Mouse (Mus musculus) neural tube, embryonic 14.5 days (tissue): ENCODE measurements around the gene Adamtsl3. TPM values are rescaled to one million over a fixed set of nuclear protein-coding genes. Genes with fewer than 3 reads are reported as not detected.

ENCODE experiments used
- ATAC-seq: fragments of 200-750 bp; cut with Nextera tagmentation; 2 replicates; pipeline ENCODE4 v1.8.0; 2017; ENCODE audit warnings: low read depth, mild to moderate bottlenecking, moderate TSS enrichment, moderate library complexity
- H3K27ac ChIP-seq: fragments of 300-500 bp; sonication (generic); 2 replicates; pipeline ENCODE4 v1.5.1; 2014; ENCODE audit warnings: low read depth, mild to moderate bottlenecking, control low read depth, low read length, moderate library complexity, mixed read lengths
- H3K27me3 ChIP-seq: fragments of 300-500 bp; sonication (generic); 2 replicates; pipeline ENCODE4 v1.6.1; 2014; ENCODE audit warnings: low read length; ENCODE audit not compliant: control insufficient read depth, insufficient read depth
- H3K36me3 ChIP-seq: fragments of 300-500 bp; sonication (generic); 2 replicates; pipeline ENCODE4 v1.6.1; 2014; ENCODE audit warnings: low read length, mixed read lengths; ENCODE audit not compliant: control insufficient read depth, insufficient read depth
- H3K4me1 ChIP-seq: fragments of 300-500 bp; sonication (generic); 2 replicates; pipeline ENCODE4 v1.6.1; 2014; ENCODE audit warnings: low read length; ENCODE audit not compliant: control insufficient read depth, insufficient read depth
- H3K4me2 ChIP-seq: fragments of 300-500 bp; sonication (generic); 2 replicates; pipeline ENCODE4 v1.6.1; 2014; ENCODE audit warnings: mild to moderate bottlenecking, low read depth, low read length, control low read depth
- H3K4me3 ChIP-seq: fragments of 300-500 bp; sonication (generic); 2 replicates; pipeline ENCODE4 v1.5.1; 2014; ENCODE audit warnings: low read depth, low read length, control low read depth, mixed read lengths
- H3K9ac ChIP-seq: fragments of 300-500 bp; sonication (generic); replicated peaks from 2 replicates; pipeline ENCODE4 v1.6.1; 2014; ENCODE audit warnings: low read depth, mild to moderate bottlenecking, control low read depth, low read length, mixed read lengths
- H3K9me3 ChIP-seq: fragments of 300-500 bp; sonication (generic); 2 replicates; pipeline ENCODE4 v1.6.1; 2016; ENCODE audit warnings: low read length; ENCODE audit not compliant: control insufficient read depth
- WGBS: fragments of 180-500 bp; shearing (Covaris S2); extraction: QIAGEN DNeasy Blood & Tissue Kit; methylation state at CpG from one replicate; pipeline ENCODE4 v1.1.7; 2014; 5-methylcytosine and 5-hydroxymethylcytosine counted together
- polyA plus RNA-seq: library from polyadenylated mRNA; unstranded; fragments of >200 nt; fragmentation: Nextera tagmentation; extraction: Ambion mirVana; gene quantifications from 2 replicates; pipeline ENCODE4 v1.2.1, GENCODE M21; 2014

Gene Adamtsl3
- polyA plus RNA-seq, 1 experiment from 2014 or later, result 1.4 TPM

- no peaks in the 10 kb centered on the region for H3K36me3 ChIP-seq
- WGBS, result 78% methylated on average over 1 of the region's 1 CpGs
- H3K4me2 ChIP-seq, result no peak overlapping the region
- H3K27ac ChIP-seq, result no peak overlapping the region
- no peaks in the 10 kb centered on the region for H3K9me3 ChIP-seq
- H3K27me3 ChIP-seq, result no peaks in the 10 kb centered on the region
- H3K4me1 ChIP-seq, result no peaks in the 10 kb centered on the region
- no peak overlapping the region for H3K4me3 ChIP-seq
- no peak overlapping the region for H3K9ac ChIP-seq
- no peak for ATAC-seq
These were observed 155.5 kb downstream of the Adamtsl3 start for GRCm38 (mm10) chr7:82491018-82491417.

GRCm38 (mm10) chr7:82492881-82493280 is 157.4 kb downstream of the Adamtsl3 start:
- no peak for ATAC-seq
- no peak overlapping the region for H3K27ac ChIP-seq
- no peaks in the 10 kb centered on the region for H3K9me3 ChIP-seq
- WGBS, result 94% methylated on average over 12 of the region's 12 CpGs
- no peak overlapping the region for H3K9ac ChIP-seq
- H3K27me3 ChIP-seq, result no peaks in the 10 kb centered on the region
- no peak overlapping the region for H3K4me2 ChIP-seq
- no peaks in the 10 kb centered on the region for H3K36me3 ChIP-seq
- H3K4me1 ChIP-seq, result no peaks in the 10 kb centered on the region
- no peak overlapping the region for H3K4me3 ChIP-seq

- Histone ChIP-seq H3K4me1 (no peaks in the 10 kb centered on the region), H3K27ac (no peak overlapping the region), H3K36me3 (no peaks in the 10 kb centered on the region), H3K9me3 (no peaks in the 10 kb centered on the region), H3K27me3 (no peaks in the 10 kb centered on the region), H3K9ac (no peak overlapping the region), H3K4me3 (no peak overlapping the region), H3K4me2 (no peak overlapping the region)
- WGBS, result 67% methylated on average over 2 of the region's 2 CpGs
- no peak for ATAC-seq
These were observed 158.7 kb downstream of the Adamtsl3 start for GRCm38 (mm10) chr7:82494220-82494619.

GRCm38 (mm10) chr7:82497064-82497463 is 161.6 kb downstream of the Adamtsl3 start:
- Histone ChIP-seq H3K9me3 (no peaks in the 10 kb centered on the region), H3K27me3 (no peaks in the 10 kb centered on the region), H3K36me3 (no peaks in the 10 kb centered on the region), H3K27ac (no peak overlapping the region), H3K4me2 (no peak overlapping the region), H3K4me3 (no peak overlapping the region), H3K4me1 (no peaks in the 10 kb centered on the region), H3K9ac (no peak overlapping the region)
- no peak for ATAC-seq
- WGBS, result 74% methylated on average over 4 of the region's 4 CpGs

GRCm38 (mm10) chr7:82501306-82501705 is 165.8 kb downstream of the Adamtsl3 start:
- no peak overlapping the region for H3K9ac ChIP-seq
- H3K4me3 ChIP-seq, result no peak overlapping the region
- ATAC-seq, result no peak
- no peaks in the 10 kb centered on the region for H3K9me3 ChIP-seq
- H3K4me1 ChIP-seq, result no peaks in the 10 kb centered on the region
- H3K4me2 ChIP-seq, result no peak overlapping the region
- no peaks in the 10 kb centered on the region for H3K27me3 ChIP-seq
- H3K27ac ChIP-seq, result no peak overlapping the region
- whole genome bisulfite sequencing, result 91% methylated on average over 6 of the region's 6 CpGs
- no peaks in the 10 kb centered on the region for H3K36me3 ChIP-seq

GRCm38 (mm10) chr7:82502511-82502910 is 167.0 kb downstream of the Adamtsl3 start:
- 77% methylated on average over 5 of the region's 5 CpGs for WGBS

GRCm38 (mm10) chr7:82504101-82504500 is 168.6 kb downstream of the Adamtsl3 start:
- H3K27me3 ChIP-seq, result no peaks in the 10 kb centered on the region
- WGBS, result 28% methylated on average over 4 of the region's 4 CpGs
- no peak overlapping the region for H3K27ac ChIP-seq
- no peak overlapping the region for H3K4me3 ChIP-seq
- H3K36me3 ChIP-seq, result no peaks in the 10 kb centered on the region
- no peaks in the 10 kb centered on the region for H3K9me3 ChIP-seq
- H3K9ac ChIP-seq, result no peak overlapping the region
- ATAC-seq, result peak; percentile 56; the same call in 1 of the 2 replicates
- no peaks in the 10 kb centered on the region for H3K4me1 ChIP-seq
- H3K4me2 ChIP-seq, result no peak overlapping the region

More at GRCm38 (mm10) chr7:82502511-82502910, 167.0 kb downstream of the Adamtsl3 start:
- H3K9me3 ChIP-seq, result no peaks in the 10 kb centered on the region
- ATAC-seq, result no peak
- no peak overlapping the region for H3K4me3 ChIP-seq
- H3K4me2 ChIP-seq, result no peak overlapping the region
- no peaks in the 10 kb centered on the region for H3K4me1 ChIP-seq
- H3K36me3 ChIP-seq, result no peaks in the 10 kb centered on the region
- H3K27me3 ChIP-seq, result no peaks in the 10 kb centered on the region
- H3K27ac ChIP-seq, result no peak overlapping the region
- H3K9ac ChIP-seq, result no peak overlapping the region

GRCm38 (mm10) chr7:82530583-82530982 is 195.1 kb downstream of the Adamtsl3 start:
- no peak overlapping the region for H3K4me3 ChIP-seq
- no peaks in the 10 kb centered on the region for H3K4me1 ChIP-seq
- ATAC-seq, result no peak
- H3K9me3 ChIP-seq, result no peaks in the 10 kb centered on the region
- no peaks in the 10 kb centered on the region for H3K27me3 ChIP-seq
- no peak overlapping the region for H3K4me2 ChIP-seq
- H3K9ac ChIP-seq, result no peak overlapping the region
- no peaks in the 10 kb centered on the region for H3K36me3 ChIP-seq
- 68% methylated on average over 5 of the region's 5 CpGs for WGBS
- H3K27ac ChIP-seq, result no peak overlapping the region

- Histone ChIP-seq H3K9ac (no peak overlapping the region), H3K9me3 (no peaks in the 10 kb centered on the region), H3K27ac (no peak overlapping the region), H3K4me2 (no peak overlapping the region), H3K4me1 (no peaks in the 10 kb centered on the region), H3K36me3 (no peaks in the 10 kb centered on the region), H3K4me3 (no peak overlapping the region), H3K27me3 (no peaks in the 10 kb centered on the region)
- WGBS, result 82% methylated on average over 7 of the region's 7 CpGs
- no peak for ATAC-seq
These were observed 195.9 kb downstream of the Adamtsl3 start for GRCm38 (mm10) chr7:82531376-82531775.

- Histone ChIP-seq H3K27me3 (no peaks in the 10 kb centered on the region), H3K4me2 (no peak overlapping the region), H3K9me3 (no peaks in the 10 kb centered on the region), H3K27ac (no peak overlapping the region), H3K36me3 (no peaks in the 10 kb centered on the region), H3K4me1 (no peaks in the 10 kb centered on the region), H3K9ac (no peak overlapping the region), H3K4me3 (no peak overlapping the region)
- ATAC-seq, result no peak
- 79% methylated on average over 4 of the region's 4 CpGs for WGBS
These were observed 197.7 kb downstream of the Adamtsl3 start for GRCm38 (mm10) chr7:82533188-82533587.
